Mouse (Mus musculus) frontal cortex, postnatal 25 days (tissue): ENCODE data around the gene Slc39a9.

Source experiments
- DNase-seq, 2 experiments: peaks; one replicate each; pipeline ENCODE4 v3.0.0; 2022; ENCODE audit warnings: low spot score in 2 of 2

Slc39a9 gene

DNA sequence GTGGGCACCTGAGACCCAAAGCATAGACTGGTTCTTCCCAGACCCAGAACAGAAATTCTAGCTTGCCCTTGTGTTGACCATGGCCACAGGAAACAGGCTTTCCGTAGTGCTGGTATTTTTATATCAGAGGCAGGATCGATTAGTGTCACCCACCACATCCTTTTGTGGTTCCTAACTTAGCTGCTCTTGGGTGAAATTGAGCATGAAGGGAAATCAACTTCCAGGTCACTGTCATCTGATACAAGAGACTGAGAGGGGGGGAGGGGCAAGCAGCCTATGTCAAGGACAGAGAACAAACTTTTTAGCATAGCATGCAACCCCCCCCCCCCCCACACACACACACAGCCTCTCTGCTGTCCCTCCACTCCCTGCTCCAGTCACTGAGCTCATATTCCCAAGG is 75.5 kb downstream of the Slc39a9 start:
- DNase-seq: no peak

DNA sequence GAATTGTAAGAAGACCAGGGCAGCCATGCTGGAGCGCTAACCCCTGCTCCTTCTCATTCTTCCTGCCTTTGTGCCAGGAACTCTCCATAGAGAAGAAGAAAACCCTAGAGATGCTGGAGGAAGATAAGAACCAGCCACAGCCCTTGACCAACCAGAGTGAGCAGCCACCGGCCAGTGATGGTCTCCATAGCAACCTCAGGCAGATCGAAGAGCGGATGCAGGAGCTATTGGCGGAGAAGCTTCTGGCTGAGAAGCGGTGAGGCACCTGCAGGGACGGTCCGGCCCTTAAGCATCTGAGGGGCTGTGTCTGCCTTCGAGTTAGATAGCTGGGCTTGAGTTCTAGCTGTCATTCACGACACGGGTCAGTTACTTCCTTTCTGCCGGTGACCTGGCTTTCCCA is 76.8 kb downstream of the Slc39a9 start:
- DNase-seq: no peak

DNA sequence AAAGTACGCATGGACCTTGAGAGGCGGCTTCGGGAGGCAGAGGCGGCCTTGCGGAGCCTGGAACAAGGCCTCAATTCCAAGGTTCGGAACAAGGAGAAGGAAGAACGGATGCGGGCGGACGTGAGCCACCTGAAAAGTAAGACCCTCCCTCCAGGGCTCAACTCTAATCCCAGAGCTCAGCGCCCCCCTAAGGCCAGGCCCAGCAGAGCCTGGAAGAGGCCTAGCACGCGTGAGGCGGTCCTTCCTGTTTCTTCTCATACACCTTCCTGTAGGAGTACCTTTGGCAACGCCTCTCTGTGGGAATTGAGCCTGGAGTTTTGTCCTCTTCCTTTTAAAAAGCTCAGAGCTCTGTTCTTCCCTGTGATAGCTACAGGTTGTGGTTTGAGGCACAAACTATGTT is 77.8 kb downstream of the Slc39a9 start:
- no peak for DNase-seq

DNA sequence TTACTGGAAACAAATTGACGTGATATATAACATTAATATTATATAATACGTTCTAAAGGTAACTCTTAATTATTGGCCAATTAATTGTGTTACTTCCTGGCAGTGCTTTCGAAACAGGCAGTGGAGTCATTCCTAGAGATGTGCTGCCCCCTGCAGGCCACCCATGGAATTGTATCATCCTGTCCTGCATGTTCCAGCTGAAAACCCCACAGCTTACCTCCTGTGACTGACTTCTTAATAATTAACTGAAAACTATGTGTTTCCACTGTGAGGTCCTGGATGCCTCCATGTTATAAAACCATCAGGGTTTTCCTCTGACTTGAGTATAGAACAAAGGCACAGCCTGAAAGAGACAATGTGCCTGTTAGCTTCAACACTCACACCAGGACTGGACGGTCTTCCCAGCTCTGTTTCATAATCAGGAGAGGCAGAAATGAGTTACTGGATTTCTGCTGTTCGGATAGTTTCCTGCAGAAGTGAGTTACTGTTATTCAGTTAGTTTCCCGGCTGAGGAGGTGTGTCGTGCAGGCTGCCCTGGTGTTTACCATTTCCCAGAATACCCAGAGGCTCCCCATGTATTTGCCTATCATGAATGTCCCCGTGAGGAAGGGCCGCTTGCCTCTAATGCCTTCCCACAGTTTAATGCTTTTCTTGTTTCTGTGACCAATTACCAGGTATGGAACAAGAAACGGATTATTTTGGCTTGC is 81.3 kb downstream of the Slc39a9 start:
- DNase-seq: peak; percentile 77 to 84

DNA sequence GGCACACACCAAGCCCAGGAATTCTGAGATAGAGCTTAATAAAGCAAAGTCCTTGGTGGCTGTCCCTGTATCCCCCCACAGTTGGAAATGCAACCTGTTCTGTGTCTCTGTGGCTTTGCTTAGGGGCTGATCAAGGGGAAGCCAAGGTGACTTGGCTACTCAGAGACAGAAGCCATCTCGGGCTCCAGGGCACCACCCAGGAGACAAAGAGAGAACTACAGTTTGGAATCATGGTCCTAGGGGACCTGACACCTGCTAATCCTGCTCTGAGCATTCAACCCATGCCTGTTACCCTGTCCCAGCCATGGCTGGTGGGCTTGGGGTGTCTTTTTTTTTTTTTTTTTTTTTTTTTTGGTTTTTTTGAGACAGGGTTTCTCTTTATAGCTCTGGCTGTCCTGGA is 84.5 kb downstream of the Slc39a9 start:
- no peak for DNase-seq

DNA sequence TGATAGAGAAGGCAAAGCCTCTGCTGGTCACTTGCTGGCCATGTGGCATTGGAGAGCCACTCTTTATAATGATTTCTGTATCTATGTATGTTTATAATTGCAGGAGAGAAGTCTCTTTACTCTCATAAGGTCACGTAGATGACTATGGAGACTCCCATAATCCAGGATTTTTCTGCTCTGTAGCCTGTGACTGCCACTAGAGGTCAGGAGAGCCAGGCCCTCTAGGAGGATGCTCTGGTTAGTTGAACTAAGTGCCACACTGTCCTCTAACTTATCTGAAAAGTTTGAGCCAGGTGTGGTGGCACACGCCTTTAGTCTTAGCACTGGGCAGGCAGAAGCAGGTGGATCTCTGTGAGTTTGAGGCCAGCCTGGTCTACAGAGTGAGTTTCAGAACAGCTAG is 85.1 kb downstream of the Slc39a9 start:
- no peak for DNase-seq

DNA sequence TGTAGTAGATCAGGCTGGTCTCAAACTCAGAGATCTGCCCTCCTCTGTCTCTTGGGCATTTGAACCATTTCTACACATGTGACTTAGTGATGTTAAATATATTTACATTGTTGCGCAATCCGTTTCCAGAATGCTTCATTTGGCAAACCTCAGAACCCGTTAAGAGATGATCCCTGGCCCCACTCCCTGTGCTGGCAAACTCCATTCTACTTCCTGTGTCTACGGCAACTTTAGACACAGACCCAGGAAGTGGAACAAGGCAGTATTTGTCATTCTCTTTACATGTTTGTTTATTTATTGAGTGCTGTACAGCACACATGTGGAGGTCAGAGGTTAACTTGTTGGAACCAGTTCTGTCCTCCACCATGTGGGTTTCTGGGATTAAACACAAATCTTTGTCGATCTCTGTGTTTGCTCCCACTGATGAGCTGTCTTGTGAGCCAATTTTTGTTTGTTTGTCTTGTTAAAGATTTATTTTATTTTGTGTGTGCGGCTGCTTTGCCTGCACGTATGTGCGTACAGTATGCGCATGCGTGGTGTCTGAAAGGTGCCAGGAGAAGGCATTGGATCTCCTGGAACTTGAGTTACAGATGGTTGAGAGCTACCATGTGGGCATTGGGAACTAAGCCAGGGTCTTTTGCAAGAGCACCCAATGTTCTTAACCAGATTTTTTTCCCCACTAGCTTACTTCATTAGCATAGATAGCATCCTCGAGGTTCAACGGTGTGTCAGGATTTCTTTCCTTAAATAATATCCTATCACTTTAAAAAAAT is 86.3 kb downstream of the Slc39a9 start:
- DNase-seq: no peak

DNA sequence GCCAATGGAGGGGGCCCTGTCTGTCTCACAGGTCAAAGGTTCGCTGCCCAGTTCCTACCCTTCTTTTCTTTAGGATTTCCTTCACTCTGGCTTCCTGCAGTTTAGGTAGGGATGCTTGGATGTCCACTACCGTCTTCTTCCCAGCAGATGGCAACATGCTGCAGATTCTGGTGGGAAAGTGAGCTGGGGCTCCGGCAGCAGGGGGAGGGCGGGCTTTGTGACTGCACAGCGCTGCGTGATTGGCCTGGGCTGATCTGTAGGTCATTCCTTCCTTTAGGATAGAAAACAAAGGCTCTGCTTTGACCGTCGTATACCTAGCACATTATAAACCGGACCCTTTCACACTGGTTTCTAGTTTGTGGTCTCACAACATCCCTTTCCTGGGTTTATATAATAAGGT is 86.9 kb downstream of the Slc39a9 start:
- DNase-seq: peak; percentile 29 to 54
